Mouse (Mus musculus): ENCODE results near the gene Col6a2.

The Col6a2 gene

GRCm38 (mm10) chr10:76636601-76637000 lies 13.2 kb upstream of the Col6a2 start:
- DNase-seq (ENCODE audit: low read depth, low spot score) = no peak

DNA sequence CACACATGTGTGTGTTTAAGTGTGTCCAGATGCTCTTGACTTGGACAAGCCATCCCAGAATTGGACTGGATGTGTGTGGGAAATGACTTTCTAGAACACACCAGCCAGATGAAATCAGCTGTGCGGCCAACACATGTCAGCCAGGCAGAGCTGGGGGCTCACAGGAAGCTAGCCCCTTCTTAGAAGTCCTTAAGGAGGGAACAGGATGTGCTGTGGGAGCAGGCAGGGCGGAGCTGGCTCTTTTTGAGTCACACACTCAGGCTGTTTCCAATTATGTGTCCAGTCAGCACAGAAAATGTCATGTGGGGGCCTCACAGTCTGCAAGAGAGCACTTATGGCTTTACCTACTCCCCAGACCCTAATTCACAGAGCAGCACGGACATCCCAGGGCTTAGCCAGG lies 12.6 kb upstream of the Col6a2 start:
- no peak for DNase-seq (ENCODE audit: low read depth, low spot score)

GRCm38 (mm10) chr10:76634584-76634983 lies 11.2 kb upstream of the Col6a2 start:
- no peak for DNase-seq (ENCODE audit: low read depth, low spot score)

- no peak for DNase-seq (ENCODE audit: low read depth, low spot score)
These were observed 10.7 kb upstream of the Col6a2 start for GRCm38 (mm10) chr10:76634094-76634571.

DNA sequence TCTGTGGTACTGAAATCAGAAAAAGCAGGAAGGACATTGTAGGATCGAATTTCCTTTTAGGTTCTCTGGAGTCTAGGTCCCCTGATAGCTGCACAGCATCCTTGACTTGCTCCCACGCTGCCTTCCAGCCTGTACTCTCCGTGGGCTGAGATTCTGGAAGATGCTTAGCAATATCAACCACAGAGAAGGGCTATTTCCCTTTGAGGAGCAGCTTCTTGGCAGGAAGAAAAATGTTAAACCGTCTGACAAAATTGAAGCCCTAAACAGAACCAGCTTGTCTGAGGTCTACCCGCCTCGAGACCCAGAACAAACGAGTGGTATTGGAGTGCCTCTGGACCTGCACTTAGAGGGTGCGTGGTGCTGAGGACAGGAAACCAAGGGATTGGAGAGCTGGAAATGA lies 9.2 kb upstream of the Col6a2 start:
- no peak for DNase-seq (ENCODE audit: low read depth, low spot score)

GRCm38 (mm10) chr10:76630657-76631056 lies 7.2 kb upstream of the Col6a2 start:
- DNase-seq (ENCODE audit: low read depth, low spot score) = no peak

DNA sequence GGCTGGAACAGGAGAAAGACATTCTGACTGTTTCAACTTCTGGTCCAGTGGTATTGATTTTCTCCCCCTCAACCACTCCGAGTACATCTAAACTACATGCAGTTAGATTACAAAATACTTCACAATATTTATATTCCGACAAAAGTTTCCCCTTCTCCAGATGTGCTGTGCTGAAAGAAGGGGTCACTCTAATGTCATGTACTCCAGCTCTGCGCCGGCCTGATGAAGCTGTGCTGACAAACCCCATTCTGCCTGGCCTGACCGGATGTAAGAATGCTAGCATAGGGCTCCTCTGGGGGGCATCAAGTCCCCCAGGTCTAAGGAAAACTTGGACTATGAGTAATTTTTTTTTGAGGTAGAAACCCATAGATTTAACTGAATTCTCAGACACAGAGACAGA lies 4.3 kb upstream of the Col6a2 start:
- no peak for DNase-seq (ENCODE audit: low read depth, low spot score)

DNA sequence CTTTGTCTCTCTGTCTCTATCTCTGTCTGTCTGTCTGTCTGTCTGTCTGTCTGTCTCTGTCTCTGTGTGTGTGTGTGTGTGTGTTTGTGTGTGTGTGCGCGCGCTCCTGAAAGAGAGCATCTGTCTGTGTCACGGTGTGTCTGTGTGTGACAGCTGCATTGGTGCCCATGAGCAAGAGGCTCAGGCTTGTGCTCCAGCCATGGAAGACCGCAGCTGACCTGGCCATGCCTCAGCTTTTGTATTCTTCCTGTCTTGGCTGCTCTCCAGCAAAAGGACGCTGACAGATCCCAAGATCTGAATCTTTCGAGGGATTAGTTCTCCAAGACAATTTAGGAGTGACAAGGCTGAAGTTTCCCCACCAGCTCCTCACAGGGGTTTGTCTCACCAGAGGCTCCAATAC lies 1.5 kb upstream of the Col6a2 start:
- no peak for DNase-seq (ENCODE audit: low read depth, low spot score)

GRCm38 (mm10) chr10:76623734-76624133 lies 304 bp upstream of the Col6a2 start:
- no peak for DNase-seq (ENCODE audit: low read depth, low spot score)

- no peak for DNase-seq (ENCODE audit: low read depth, low spot score)
These were observed 1.0 kb downstream of the Col6a2 start for GRCm38 (mm10) chr10:76622411-76622810.

GRCm38 (mm10) chr10:76612473-76612872 lies 11.0 kb downstream of the Col6a2 start:
- DNase-seq (ENCODE audit: low read depth, low spot score) = no peak

GRCm38 (mm10) chr10:76602690-76603089 lies 20.7 kb downstream of the Col6a2 start:
- no peak for DNase-seq (ENCODE audit: low read depth, low spot score)

DNA sequence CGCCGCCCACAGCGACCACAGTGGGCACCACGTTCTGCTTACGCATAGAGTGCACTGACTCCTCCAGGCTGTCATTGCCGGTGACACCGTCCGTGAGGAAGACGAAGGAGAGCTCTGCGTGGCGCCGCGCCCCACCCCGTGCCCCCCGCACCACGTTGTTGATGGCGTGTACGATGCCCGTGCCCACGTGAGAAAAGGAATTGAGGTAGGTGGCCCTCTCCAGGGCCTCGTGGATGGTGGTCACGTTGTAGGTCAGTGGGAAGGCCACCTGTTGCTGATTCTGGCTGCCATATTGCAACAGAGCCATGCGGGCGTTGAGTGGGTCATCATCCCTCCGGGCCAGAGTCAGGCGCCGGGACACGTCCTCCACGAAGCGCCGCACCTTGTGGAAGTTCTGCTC lies 27.1 kb downstream of the Col6a2 start:
- DNase-seq (ENCODE audit: low read depth, low spot score) = no peak

GRCm38 (mm10) chr10:76590197-76590596 lies 33.2 kb downstream of the Col6a2 start:
- no peak for DNase-seq (ENCODE audit: low read depth, low spot score)

DNA sequence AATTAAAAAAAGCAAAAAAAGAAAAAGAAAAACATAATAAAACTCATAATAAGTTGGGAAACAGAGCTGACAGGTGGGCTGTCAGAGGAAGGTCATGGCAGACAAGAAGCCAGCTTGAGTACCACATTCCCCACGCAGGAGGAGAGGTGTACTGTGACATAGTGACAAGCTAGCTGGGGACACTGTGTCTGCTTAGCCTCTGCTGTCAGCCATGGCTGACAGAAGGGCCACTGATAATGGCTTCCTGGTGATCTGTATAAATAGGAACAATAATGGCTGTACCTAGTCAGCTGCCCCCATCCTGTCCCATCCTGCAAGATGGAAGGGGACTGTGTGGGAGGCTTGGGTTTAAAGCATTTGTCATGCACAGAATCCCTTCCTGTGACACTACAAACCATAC lies 37.2 kb downstream of the Col6a2 start:
- no peak for DNase-seq (ENCODE audit: low read depth, low spot score)

DNA sequence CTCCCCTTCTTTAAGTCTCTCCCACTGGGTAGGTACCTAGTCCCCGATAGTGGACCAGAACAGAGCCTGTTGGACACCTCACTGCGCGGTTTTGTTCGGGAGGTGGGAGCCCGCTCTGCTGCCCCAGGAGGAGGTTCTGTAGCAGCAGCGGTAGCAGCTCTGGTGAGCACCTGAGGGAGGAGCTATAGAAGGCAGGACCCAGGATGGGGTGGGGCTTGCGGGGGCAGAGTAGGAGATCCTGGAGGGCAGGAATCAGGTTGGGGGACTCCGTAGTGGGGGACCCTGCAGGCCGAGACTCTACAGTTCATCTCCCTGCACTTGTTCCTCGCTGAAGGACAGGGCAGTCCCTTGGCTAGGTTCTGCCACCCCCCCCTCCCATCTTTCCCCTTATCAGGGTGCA lies 39.3 kb downstream of the Col6a2 start:
- no peak for DNase-seq (ENCODE audit: low read depth, low spot score)

DNA sequence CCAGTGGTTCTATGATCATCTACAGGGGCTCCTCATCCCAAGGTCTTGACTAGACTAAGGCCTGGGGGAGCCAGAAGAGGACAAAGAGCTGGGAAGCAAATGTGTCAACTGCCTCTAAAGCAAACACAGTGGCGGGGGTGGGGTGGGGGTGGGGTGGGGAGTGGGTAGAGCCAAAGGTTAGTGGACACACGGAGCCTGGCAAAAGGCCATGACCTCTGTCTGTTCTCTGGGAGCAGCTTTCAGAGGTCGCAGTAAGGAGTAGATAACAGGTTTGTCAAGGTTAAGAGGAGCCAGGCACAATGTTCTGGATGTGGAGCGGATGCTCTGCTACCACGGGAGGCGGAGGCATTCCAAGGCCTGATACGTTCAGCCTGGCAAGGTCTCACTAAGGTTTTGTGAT lies 46.5 kb downstream of the Col6a2 start:
- DNase-seq (ENCODE audit: low read depth, low spot score) = no peak

- DNase-seq (ENCODE audit: low read depth, low spot score) = no peak
These were observed 48.1 kb downstream of the Col6a2 start, which contains the start of gene Ftcd for GRCm38 (mm10) chr10:76575374-76575773. TSS of gene Ftcd (plus strand) at chr10:76575648.

DNA sequence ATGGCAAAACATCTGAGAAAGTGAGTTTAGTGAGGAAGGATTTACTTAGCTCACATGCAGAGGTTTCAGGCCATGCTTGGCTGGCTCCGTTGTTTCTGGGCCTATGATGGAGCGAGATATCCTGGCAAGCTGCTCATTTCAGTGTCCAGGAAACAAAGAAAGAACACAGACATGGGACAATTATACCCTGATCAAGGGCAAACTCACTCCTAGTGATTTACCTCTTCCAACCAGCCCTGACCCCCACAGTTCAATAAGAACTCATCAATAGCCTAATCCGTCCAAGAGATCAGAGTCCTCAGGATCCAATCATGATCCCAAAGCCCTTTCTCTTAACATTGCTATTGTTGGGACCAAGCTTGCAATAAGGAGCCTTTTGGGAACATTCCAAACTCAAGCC lies 51.3 kb downstream of the Col6a2 start:
- DNase-seq (ENCODE audit: low read depth, low spot score) = no peak

- DNase-seq (ENCODE audit: low read depth, low spot score) = no peak
These were observed 52.4 kb downstream of the Col6a2 start for GRCm38 (mm10) chr10:76571070-76571469.

DNA sequence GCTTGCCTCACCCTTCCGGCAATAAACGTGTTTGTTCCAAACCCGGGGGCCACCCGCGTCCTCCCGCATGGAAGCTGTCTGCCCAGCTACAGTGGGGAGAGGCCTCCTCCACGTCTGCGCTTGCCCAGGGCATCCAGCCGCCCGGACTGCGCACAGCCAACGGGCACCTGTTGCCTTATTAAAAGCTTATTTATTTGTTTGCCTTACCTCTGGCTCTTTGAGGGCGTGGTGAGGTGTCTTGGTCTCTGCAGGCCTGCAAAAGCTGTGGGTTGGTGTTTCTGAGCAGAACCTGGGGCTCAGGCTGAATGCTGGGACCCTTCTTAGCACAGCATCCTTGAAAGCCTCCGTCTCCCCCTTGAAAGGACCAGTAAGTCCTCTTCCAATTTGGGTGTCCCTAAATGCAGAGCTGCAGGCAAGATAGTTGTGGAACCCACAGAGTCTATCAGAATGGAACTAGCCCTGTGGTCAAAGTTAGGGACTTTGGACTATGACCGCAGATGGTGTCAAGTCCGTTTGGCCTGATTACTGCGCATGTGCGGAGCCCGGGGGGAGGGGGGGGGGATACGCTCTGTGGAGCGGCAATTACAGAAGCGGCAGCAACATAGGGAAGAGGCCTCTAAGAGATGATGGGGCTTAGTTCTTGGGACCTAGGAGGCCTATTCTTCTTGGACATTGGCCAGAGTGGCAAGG lies 53.3 kb downstream of the Col6a2 start:
- no peak for DNase-seq (ENCODE audit: low read depth, low spot score)

DNA sequence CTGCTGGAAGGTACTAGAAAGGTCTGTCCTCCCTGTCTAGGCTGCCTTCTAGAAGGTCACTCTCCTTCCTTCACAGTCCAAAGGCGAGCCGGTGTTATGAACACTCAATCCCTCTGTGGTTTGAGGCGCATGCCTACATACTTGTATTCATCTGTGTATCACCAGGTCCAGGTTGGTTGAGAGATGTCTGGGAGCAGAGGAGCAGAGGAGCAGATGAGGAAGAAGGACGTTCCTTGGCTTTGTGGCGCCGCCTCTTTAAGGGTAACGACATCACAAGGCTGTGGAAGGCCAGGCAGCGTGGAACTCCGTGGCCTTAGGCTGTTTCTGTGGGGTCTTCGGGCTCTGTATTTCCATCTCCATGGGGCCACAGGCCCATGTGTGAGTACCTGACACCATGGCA lies 61.5 kb downstream of the Col6a2 start, which contains the start of gene Spatc1l:
Gene Spatc1l, plus strand, starts transcription at position 301 of the 400 bp plus-strand sequence.
- no peak for DNase-seq (ENCODE audit: low read depth, low spot score)

DNA sequence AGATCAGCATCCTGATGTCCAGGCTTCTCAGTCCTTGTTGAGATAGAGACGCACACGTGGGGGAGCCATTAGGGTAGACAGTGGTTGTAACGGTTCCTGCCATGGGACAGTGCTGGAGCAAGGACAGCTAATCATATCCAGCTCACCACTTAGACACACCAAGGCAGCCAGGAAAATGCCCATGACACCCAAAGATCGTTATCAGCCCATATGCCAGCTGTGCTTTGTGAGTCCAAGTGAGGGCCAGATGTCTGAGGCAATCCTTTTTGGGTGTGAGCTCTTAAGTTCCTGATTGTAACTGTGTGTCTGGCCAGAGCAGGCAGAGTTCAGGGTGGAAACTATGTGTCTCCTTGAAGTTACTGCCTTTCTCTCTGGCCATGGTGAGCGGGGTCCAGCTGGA lies 69.4 kb downstream of the Col6a2 start:
- DNase-seq (ENCODE audit: low read depth, low spot score) = no peak

DNA sequence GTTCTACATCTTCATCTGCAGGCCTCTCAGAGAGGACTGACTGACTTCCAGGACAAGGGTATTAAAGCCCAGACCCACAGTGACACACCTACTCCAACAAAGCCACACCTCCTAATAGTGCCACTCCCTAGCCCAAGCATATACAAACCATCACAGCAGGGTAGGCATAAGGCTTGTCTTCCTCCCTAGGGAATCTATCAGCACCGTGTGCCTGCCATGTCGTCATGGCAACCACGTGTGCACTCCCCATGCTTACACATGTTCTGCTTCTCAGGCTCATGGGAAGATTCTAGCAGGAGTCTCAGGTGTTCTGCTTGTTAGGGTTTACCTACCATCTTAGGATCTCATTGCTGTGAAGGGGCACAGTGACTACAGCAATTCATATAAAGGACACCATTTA lies 71.9 kb downstream of the Col6a2 start:
- no peak for DNase-seq (ENCODE audit: low read depth, low spot score)

Data from retina, postnatal 7 days (tissue).